Mouse (Mus musculus) myocyte (in vitro differentiated cells): ENCODE measurements at regions not wholly inside any gene's neighbourhood (a gene's known extent, or its start where the extent isn't known, plus 50 kb on each side); places are given as distances from the start of the nearest gene placed in this dataset.

ENCODE experiments used
- CEBPB ChIP-seq: IDR thresholded peaks from 2 replicates; pipeline ENCODE4 v1.6.1; 2011; ENCODE audit warnings: mild to moderate bottlenecking, moderate library complexity; ENCODE audit not compliant: poor library complexity, insufficient read depth, severe bottlenecking
- E2F4 ChIP-seq: IDR thresholded peaks from one replicate; pipeline ENCODE4 v1.6.1; 2011; ENCODE audit warnings: mild to moderate bottlenecking, control low read depth, moderate library complexity; ENCODE audit not compliant: insufficient read depth
- MAX ChIP-seq: IDR thresholded peaks from one replicate; pipeline ENCODE4 v1.6.1; 2011; ENCODE audit warnings: low read depth, mild to moderate bottlenecking, control low read depth
- MYOD1 ChIP-seq, 3 experiments: IDR thresholded peaks; one replicate each; pipeline ENCODE4 v1.6.1; 2011; ENCODE audit warnings: control low read depth in 2 of 3, low read depth in 2 of 3, mild to moderate bottlenecking in 2 of 3, moderate library complexity in 1 of 3; ENCODE audit not compliant: insufficient read length in 2 of 3, control insufficient read depth in 1 of 3
- MYOG ChIP-seq, 3 experiments: IDR thresholded peaks; one replicate each; pipeline ENCODE4 v1.6.1; 2011; ENCODE audit warnings: control low read depth in 2 of 3, low read depth in 2 of 3, mild to moderate bottlenecking in 2 of 3; ENCODE audit not compliant: insufficient read length in 2 of 3, control insufficient read depth in 1 of 3, insufficient read depth in 1 of 3
- POLR2A ChIP-seq: IDR thresholded peaks from one replicate; pipeline ENCODE4 v1.6.1; 2011; ENCODE audit warnings: low read depth, mild to moderate bottlenecking, control low read depth, moderate library complexity; ENCODE audit not compliant: insufficient read length
- POLR2AphosphoS2 ChIP-seq: IDR thresholded peaks from one replicate; pipeline ENCODE4 v1.6.1; 2011; ENCODE audit warnings: low read depth, control low read depth; ENCODE audit not compliant: insufficient read length
- SRF ChIP-seq: IDR thresholded peaks from one replicate; pipeline ENCODE4 v1.6.1; 2011; ENCODE audit warnings: low read depth; ENCODE audit not compliant: control insufficient read depth, insufficient read length
- TCF3 ChIP-seq: IDR thresholded peaks from one replicate; pipeline ENCODE4 v1.6.1; 2011; ENCODE audit warnings: low read depth, control low read depth; ENCODE audit not compliant: insufficient read length
- USF1 ChIP-seq: IDR thresholded peaks from one replicate; pipeline ENCODE4 v1.6.1; 2011; ENCODE audit warnings: low read depth, mild to moderate bottlenecking, control low read depth, moderate library complexity

GRCm38 (mm10) chr13:6888381-6888780 lies 239.8 kb upstream of the Pfkp start:
- no peak for TF ChIP-seq POLR2A
- TF ChIP-seq MYOG (IDR thresholded peaks at IDR 0.05; ENCODE audit: control insufficient read depth in 1 of 3, insufficient read depth in 1 of 3, insufficient read length in 2 of 3, low read depth in 2 of 3), result no peak
- no peak for TF ChIP-seq E2F4
- no peak for TF ChIP-seq MAX
- TF ChIP-seq POLR2AphosphoS2, result no peak
- no peak for TF ChIP-seq CEBPB
- no peak for TF ChIP-seq MYOD1 (IDR thresholded peaks at IDR 0.05; ENCODE audit: control insufficient read depth in 1 of 3, insufficient read length in 2 of 3, low read depth in 2 of 3)
- TF ChIP-seq SRF, result no peak
- no peak for TF ChIP-seq USF1
- no peak for TF ChIP-seq TCF3
